Mouse (Mus musculus) brain, embryonic 14.5 days (tissue): ENCODE measurements around the gene Lamb1. TPM values are rescaled to one million over a fixed set of nuclear protein-coding genes. Genes with fewer than 3 reads are reported as not detected.

Experiments
- DNase-seq: peaks from one replicate; pipeline ENCODE4 v3.0.0-alpha.2; 2011; ENCODE audit warnings: low read depth
- CTCF ChIP-seq: fragments of 200-500 bp; IDR thresholded peaks from 2 replicates; pipeline ENCODE4 v1.5.1; 2012; ENCODE audit warnings: inconsistent platforms, mild to moderate bottlenecking, moderate library complexity, borderline replicate concordance; ENCODE audit not compliant: insufficient read depth, insufficient read length; ENCODE audit errors: extremely low read depth
- POLR2A ChIP-seq: fragments of 200-500 bp; IDR thresholded peaks from 2 replicates; pipeline ENCODE4 v1.6.1; 2012; ENCODE audit warnings: mild to moderate bottlenecking, inconsistent platforms, borderline replicate concordance; ENCODE audit not compliant: poor library complexity, insufficient read depth, insufficient read length, severe bottlenecking; ENCODE audit errors: extremely low read depth
- polyA plus RNA-seq: library from polyadenylated mRNA; depleted of rRNA; stranded (reverse); fragments of >200 nt; gene quantifications from 2 replicates; pipeline ENCODE4 v1.2.3, GENCODE M21; 2012

Lamb1 gene
- polyA plus RNA-seq, 1 experiment: 25.7 TPM

- TF ChIP-seq CTCF (no peak), POLR2A (no peak)
Measured at GRCm38 (mm10) chr12:31239031-31239583, 25.9 kb upstream of the Lamb1 start.

GRCm38 (mm10) chr12:31239798-31240197 is 25.2 kb upstream of the Lamb1 start:
- DNase-seq: no peak
- TF ChIP-seq POLR2A (no peak), CTCF (no peak)

More at GRCm38 (mm10) chr12:31239031-31239583, 25.9 kb upstream of the Lamb1 start:
- no peak for DNase-seq

DNA sequence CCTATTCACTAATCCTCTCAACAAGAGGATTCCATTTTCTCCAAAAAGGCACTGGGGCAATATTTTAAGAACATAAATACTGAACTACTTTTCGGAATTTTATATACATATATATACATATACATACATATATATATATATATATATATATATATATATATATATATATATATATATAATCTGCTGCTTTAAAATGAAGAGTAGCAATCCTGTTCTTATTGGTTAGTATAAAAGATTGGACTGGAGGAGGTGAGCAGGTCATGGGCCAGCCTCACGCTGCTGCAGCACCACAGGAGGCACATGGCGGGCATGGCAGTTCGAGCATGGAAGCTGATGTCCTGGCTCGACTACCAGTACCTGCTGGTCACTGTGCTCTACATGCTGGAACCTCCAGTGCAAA is 24.6 kb upstream of the Lamb1 start, which contains the start of gene Gm6993:
Gene Gm6993, plus strand, starts transcription at position 301 of the 400 bp plus-strand sequence.
- DNase-seq: no peak
- TF ChIP-seq CTCF (no peak), POLR2A (no peak)

DNA sequence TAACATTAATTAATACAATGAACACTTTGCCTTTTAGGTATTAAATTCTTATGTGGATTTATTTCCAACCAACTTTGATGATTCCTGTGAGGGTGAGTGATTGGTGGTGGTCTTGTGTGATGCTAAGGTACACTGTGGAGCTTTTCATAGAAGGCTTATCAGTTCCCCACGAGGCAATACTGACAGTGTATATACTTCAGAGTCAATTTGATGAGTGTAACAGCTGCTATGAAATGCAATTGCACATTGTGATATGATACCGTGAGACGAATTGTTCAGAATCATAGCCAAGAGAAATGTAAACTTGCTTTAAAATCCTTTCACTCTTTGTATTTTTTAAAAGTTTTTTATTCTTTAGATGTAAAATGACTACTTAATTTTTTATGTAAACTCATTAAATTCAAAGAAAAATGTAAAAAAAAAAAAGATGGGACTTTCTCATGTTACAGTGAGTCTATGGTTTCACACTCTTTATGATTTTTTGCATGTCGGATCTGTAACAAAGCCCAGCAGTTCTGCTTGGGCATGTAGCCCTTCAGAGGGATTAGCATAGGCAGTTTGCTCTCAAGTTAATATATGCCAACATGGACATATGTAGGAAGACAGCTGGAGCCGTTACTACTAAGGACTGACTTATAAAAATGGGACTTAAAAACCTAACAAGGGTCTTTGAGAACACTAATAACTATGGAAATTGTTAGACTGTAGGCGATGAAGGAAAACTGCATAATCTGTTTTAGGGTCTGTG is 23.3 kb upstream of the Lamb1 start:
- no peak for DNase-seq
- TF ChIP-seq CTCF (no peak), POLR2A (no peak)

GRCm38 (mm10) chr12:31244001-31244400 is 21.0 kb upstream of the Lamb1 start:
- TF ChIP-seq POLR2A (no peak), CTCF (no peak)
- DNase-seq: no peak

DNA sequence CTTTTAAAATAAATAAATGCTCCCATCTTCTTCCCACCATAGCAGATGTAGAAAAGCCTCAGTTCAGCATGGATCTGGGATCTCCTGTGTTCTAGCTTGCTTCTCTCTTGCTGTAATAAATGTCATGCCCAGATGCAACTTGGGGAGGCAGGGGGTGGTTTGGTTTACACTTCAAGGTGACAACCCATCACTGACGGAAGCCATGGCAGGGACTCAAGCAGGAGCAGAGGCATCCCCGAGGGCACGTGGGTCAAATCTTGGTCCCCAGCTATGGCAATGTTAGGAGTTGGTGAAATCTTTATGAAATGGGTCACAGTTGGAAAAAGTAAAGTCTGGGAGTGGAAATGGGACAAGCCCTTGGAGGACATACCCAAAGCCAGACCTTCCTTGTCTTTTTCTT is 20.3 kb upstream of the Lamb1 start:
- no peak for DNase-seq

GRCm38 (mm10) chr12:31246153-31246552 is 18.9 kb upstream of the Lamb1 start:
- no peak for DNase-seq
- TF ChIP-seq CTCF (no peak), POLR2A (no peak)

More for the DNA sequence above, 20.3 kb upstream of the Lamb1 start:
- TF ChIP-seq CTCF (no peak), POLR2A (no peak)

GRCm38 (mm10) chr12:31246615-31247014 is 18.4 kb upstream of the Lamb1 start:
- DNase-seq: no peak
- TF ChIP-seq POLR2A: no peak
- TF ChIP-seq CTCF: no peak

DNA sequence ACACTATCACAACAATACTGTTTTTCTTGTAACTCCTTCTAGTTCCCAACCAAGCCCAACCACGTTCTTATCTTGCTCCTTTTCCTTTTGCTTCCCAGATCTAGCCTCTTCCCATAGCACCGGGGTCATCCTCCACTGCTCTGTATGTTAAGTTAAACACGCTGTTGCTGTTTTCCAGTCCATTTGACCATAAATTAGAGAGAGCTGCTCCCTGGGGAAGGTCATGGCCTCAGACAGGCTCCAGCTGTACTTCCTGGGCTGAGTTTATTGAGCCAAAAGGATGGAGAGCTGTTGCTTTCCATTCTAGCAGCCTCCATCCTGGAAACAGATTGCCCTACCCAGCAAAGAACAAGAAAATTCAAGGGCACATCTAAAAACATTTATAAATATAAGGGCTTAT is 16.9 kb upstream of the Lamb1 start:
- DNase-seq: no peak
- TF ChIP-seq POLR2A: no peak

DNA sequence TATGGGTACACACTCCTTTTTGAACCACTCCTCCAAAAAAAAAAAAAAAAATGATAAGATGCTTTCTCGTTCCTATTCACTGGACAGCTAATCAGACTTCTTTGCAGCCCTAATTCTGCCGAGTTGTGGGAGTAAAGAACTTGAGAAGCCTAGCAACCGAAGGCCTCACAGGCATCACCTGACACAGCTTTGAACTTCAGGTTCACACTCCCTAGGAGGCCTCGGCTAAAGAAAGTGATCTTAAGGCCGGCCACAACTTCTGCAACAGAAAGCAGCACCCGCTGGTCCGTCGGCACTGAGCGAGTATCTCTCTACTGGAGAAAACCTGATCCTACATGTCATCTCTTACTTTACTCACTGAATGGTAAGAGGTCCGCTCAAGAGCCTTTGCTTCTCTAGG is 16.4 kb upstream of the Lamb1 start:
- DNase-seq: no peak
- TF ChIP-seq CTCF (no peak), POLR2A (no peak)

GRCm38 (mm10) chr12:31252259-31252658 is 12.8 kb upstream of the Lamb1 start:
- TF ChIP-seq POLR2A (no peak), CTCF (no peak)
- no peak for DNase-seq

DNA sequence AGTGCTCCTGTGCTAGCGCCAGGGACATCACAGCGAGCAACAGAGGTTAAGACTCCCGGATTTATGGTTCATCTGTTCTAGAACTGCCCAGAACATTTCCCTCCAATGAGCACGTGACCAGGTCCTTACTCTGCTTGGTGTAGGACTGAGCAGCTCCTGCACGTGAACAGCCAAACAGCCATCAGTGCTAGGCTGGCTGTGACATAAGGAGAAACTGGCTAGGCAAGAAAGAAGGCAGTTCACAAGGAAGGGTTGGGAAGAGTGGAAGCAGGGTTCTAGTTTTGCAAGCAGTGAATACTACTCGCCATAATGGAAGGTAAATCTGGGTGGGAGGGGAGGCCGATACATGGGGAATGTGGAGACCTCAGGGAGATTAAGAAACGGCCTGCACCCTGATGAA is 10.1 kb upstream of the Lamb1 start:
- DNase-seq: no peak
- TF ChIP-seq POLR2A (no peak), CTCF (no peak)

- no peak for DNase-seq
- TF ChIP-seq POLR2A (no peak), CTCF (no peak)
Measured at GRCm38 (mm10) chr12:31256121-31256903, 8.7 kb upstream of the Lamb1 start.
